Mouse (Mus musculus): ENCODE results near the gene Tmem165. TPM values are rescaled to one million over a fixed set of nuclear protein-coding genes. Genes with fewer than 3 reads are reported as not detected.

Gene Tmem165
- polyA plus RNA-seq, 1 experiment, result 17.8 TPM

DNA sequence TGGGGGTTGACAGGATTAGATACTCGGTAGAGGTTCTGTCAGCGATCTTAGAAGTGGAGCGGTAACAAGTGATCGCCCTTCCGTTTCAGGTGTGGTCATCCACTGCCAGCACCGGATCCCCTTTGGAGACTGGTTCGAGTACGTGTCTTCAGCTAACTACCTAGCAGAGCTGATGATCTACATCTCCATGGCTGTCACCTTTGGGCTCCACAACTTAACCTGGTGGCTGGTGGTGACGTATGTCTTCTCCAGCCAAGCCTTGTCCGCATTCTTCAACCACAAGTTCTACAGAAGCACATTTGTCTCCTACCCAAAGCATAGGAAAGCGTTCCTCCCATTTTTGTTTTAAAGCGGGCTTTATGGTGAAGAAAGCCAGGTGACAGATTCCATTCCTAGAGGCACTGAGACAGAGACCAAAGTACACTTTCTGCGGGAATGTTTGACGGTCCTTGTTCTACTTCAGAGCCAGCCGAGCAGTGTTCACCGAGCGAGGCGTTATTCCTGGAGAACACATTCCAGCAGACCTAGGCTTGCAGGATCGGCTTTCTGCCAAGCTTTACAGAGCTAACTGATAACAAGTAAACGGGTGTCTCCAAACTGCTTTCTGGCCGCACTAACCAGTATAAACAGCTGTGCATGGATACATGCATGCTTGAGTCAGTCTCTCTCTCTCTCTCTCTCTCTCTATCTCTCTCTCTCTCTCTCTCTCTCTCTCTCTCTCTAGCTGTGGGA, 29.1 kb upstream of the Tmem165 start:
- H3K4me3 ChIP-seq (ENCODE audit: insufficient read depth, low read depth, low read length), result no peak overlapping the region
- no peaks in the 10 kb centered on the region for H3K4me1 ChIP-seq (ENCODE audit: control insufficient read depth, insufficient read depth, insufficient read length, low read length)
- H3K27ac ChIP-seq (replicated peaks; ENCODE audit: low read depth, low read length), result no peak overlapping the region

DNA sequence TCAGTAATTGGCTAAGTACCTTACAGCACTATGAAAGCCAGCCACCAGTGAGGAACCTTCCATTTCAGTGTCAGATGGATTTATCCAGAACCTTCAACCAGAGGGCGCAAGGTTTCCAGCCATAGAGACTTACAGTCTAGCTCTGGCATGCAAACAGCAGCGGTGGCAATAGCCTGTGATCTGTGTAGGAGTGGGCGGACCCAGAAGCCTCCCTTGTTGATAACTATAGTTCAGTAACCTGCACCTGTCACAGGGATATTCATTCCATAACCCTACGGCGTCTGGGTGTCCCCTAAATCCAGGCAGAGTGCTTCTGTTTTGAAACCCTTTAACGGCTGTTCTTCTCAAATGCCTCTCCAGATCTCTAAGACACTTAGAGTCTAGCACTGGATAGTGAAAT, 24.1 kb upstream of the Tmem165 start:
- Histone ChIP-seq H3K4me3 (ENCODE audit: insufficient read depth, low read depth, low read length) (no peak overlapping the region), H3K4me1 (ENCODE audit: control insufficient read depth, insufficient read depth, insufficient read length, low read length) (no peaks in the 10 kb centered on the region), H3K27ac (replicated peaks; ENCODE audit: low read depth, low read length) (no peak overlapping the region)

DNA sequence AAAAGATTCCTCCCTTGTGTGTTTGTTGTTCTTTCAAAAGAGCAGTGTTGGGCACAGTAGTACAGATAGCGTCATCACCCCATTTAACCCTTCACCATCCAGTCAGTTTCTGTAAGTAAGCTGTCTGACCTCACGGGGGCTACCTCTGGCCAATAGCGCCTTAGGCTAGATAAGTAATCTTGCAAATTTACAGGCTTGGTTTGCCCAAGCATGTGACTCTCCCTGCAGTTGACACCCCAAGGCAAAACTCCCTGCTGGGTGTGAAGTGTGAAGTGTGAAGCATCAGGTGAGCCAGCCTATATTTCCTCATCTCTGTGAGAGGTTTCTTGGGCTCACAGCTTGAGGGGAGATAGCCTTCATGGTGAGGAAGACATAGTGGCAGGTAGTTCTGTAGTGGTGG, 23.6 kb upstream of the Tmem165 start:
- Histone ChIP-seq H3K4me1 (ENCODE audit: control insufficient read depth, insufficient read depth, insufficient read length, low read length) (no peaks in the 10 kb centered on the region), H3K4me3 (ENCODE audit: insufficient read depth, low read depth, low read length) (no peak overlapping the region), H3K27ac (replicated peaks; ENCODE audit: low read depth, low read length) (no peak overlapping the region)

DNA sequence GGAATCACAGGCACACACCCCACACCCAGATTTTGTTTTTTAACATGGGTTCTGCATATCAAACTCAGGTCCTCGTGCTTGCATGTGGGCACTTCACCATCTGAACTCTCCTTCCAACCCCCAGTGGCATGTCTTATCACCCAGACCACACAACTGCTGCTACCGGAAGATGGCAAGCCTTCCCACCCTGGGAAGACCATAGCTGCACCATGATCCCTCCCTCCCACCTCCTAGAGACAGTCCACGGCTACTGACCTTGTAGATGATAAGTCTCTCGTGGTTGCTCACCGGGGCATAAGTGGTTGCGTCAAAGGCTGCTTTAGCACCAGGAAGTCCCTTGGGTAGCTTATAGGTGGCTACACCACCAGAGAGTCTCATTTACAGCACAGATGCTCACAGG, 22.2 kb upstream of the Tmem165 start:
- no peaks in the 10 kb centered on the region for H3K4me1 ChIP-seq (ENCODE audit: control insufficient read depth, insufficient read depth, insufficient read length, low read length)
- no peak overlapping the region for H3K27ac ChIP-seq (replicated peaks; ENCODE audit: low read depth, low read length)
- no peak overlapping the region for H3K4me3 ChIP-seq (ENCODE audit: insufficient read depth, low read depth, low read length)

DNA sequence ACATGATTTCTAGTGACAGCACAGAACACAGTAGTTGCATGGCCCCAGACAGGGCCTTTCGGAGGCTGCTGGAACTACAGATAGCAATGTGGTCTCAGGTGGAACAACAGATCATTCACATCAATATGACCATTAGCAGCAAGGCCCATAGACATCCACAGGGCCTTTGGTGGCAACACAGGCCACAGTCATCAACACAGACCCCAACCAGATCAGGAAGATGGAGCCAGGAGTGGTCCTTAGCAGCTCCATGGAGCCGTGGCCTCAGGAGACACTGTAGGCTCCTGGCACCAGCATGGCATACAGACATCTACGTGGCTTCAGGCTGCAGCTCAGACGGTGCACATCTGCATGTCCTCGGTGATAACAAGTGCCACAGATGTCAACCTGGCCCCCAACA, 20.8 kb upstream of the Tmem165 start:
- Histone ChIP-seq H3K27ac (replicated peaks; ENCODE audit: low read depth, low read length) (no peak overlapping the region), H3K4me1 (ENCODE audit: control insufficient read depth, insufficient read depth, insufficient read length, low read length) (no peaks in the 10 kb centered on the region), H3K4me3 (ENCODE audit: insufficient read depth, low read depth, low read length) (no peak overlapping the region)

DNA sequence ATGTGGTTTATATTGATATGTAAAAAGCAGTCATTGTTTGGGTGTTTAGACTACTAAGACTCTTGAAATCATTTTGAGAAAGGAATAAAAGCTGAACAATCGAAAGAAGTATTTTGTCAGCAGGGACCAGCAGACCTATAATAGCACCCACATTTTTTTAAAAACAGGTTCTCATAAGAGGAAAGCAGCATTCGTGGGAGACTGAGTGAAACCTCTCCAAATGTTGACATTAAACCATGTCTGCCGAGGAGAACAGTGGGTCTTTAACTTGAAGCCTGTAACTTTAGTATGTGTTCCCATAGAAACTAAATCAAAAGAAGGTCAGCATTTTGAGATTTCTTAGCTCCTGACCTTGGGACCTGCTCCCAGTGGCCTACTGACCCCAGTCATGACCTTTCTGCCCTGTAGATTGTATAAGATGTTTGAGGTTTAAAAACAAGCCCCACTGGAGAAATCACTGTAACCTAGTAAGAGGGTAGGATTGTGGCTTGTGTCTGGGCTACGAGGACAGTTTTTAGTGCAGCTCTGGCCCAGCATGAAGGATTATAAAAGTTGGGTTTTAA, 19.8 kb upstream of the Tmem165 start:
- Histone ChIP-seq H3K27ac (replicated peaks; ENCODE audit: low read depth, low read length) (no peak overlapping the region), H3K4me3 (ENCODE audit: insufficient read depth, low read depth, low read length) (no peak overlapping the region), H3K4me1 (ENCODE audit: control insufficient read depth, insufficient read depth, insufficient read length, low read length) (no peaks in the 10 kb centered on the region)

GRCm38 (mm10) chr5:76164827-76165226, 18.9 kb upstream of the Tmem165 start:
- no peak overlapping the region for H3K27ac ChIP-seq (replicated peaks; ENCODE audit: low read depth, low read length)
- H3K4me3 ChIP-seq (ENCODE audit: insufficient read depth, low read depth, low read length), result no peak overlapping the region
- H3K4me1 ChIP-seq (ENCODE audit: control insufficient read depth, insufficient read depth, insufficient read length, low read length), result no peaks in the 10 kb centered on the region

- no peak overlapping the region for H3K27ac ChIP-seq (replicated peaks; ENCODE audit: low read depth, low read length)
- H3K4me1 ChIP-seq (ENCODE audit: control insufficient read depth, insufficient read depth, insufficient read length, low read length), result no peaks in the 10 kb centered on the region
- no peak overlapping the region for H3K4me3 ChIP-seq (ENCODE audit: insufficient read depth, low read depth, low read length)
These were observed 13.2 kb upstream of the Tmem165 start for GRCm38 (mm10) chr5:76170522-76170921.

GRCm38 (mm10) chr5:76171039-76171438, 12.6 kb upstream of the Tmem165 start:
- no peaks in the 10 kb centered on the region for H3K4me1 ChIP-seq (ENCODE audit: control insufficient read depth, insufficient read depth, insufficient read length, low read length)
- no peak overlapping the region for H3K27ac ChIP-seq (replicated peaks; ENCODE audit: low read depth, low read length)
- no peak overlapping the region for H3K4me3 ChIP-seq (ENCODE audit: insufficient read depth, low read depth, low read length)

GRCm38 (mm10) chr5:76175051-76175450, 8.6 kb upstream of the Tmem165 start:
- Histone ChIP-seq H3K4me3 (ENCODE audit: insufficient read depth, low read depth, low read length) (no peak overlapping the region), H3K4me1 (ENCODE audit: control insufficient read depth, insufficient read depth, insufficient read length, low read length) (no peaks in the 10 kb centered on the region), H3K27ac (replicated peaks; ENCODE audit: low read depth, low read length) (no peak overlapping the region)

DNA sequence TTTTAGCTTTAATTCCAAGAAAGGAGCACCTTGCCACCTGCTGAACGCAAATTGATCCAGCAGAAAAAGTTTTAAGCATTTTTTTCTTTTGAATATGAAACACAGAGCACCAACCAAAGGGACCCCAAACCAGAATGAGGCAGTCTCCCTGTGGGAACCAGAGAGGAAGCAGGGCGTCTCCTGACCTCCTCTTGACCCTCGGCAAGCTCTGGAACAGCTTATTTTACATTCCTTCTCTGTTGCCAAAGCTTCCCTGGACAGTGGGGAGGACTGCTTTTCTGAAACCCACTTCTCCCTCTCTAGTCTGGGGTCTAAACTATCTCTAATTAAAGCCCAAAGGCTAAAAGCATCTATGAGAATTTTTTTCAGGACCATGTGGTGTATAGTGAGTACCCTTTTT, 7.3 kb upstream of the Tmem165 start:
- Histone ChIP-seq H3K27ac (replicated peaks; ENCODE audit: low read depth, low read length) (no peak overlapping the region), H3K4me3 (ENCODE audit: insufficient read depth, low read depth, low read length) (no peak overlapping the region), H3K4me1 (ENCODE audit: control insufficient read depth, insufficient read depth, insufficient read length, low read length) (no peaks in the 10 kb centered on the region)

DNA sequence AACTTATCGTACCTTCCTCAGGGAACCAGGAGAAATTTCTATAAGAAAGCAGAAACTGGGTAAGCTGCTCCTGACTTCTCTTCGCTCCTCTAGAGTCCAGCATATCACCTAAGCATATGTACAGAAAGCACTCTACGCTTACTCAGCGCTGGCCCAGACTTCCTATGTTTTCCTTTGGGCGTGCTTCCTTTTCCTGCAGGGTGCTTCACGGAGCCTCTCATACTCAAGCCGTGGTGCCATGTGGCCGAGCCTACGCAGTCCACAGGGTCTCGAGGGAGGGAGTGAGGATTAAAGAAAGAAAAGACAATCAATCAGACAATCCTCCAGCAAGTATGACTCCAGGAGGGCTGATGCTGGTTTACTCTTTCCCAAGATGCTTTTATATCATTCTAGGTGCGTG, 6.8 kb upstream of the Tmem165 start:
- Histone ChIP-seq H3K4me3 (ENCODE audit: insufficient read depth, low read depth, low read length) (no peak overlapping the region), H3K4me1 (ENCODE audit: control insufficient read depth, insufficient read depth, insufficient read length, low read length) (no peaks in the 10 kb centered on the region), H3K27ac (replicated peaks; ENCODE audit: low read depth, low read length) (no peak overlapping the region)

DNA sequence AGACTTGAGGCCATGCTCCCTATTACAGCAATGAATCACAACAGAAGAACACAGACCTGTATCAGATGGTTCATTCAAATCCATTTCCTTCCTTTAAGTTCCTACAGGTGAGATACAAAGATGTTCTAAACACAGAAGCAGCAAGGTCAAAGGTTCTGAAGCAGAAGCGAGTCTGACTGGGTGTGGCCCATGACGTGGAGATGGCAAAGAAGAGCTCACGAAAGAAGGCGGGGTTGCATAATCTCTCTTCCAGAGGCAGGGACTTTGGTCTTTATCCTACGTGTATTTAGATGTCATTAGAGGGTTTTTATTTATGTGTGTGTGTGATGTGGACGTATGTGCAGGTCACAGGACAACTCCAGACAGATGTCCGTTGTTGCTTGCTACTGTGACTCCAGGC, 6.0 kb upstream of the Tmem165 start:
- Histone ChIP-seq H3K27ac (replicated peaks; ENCODE audit: low read depth, low read length) (no peak overlapping the region), H3K4me1 (ENCODE audit: control insufficient read depth, insufficient read depth, insufficient read length, low read length) (no peaks in the 10 kb centered on the region), H3K4me3 (ENCODE audit: insufficient read depth, low read depth, low read length) (no peak overlapping the region)

DNA sequence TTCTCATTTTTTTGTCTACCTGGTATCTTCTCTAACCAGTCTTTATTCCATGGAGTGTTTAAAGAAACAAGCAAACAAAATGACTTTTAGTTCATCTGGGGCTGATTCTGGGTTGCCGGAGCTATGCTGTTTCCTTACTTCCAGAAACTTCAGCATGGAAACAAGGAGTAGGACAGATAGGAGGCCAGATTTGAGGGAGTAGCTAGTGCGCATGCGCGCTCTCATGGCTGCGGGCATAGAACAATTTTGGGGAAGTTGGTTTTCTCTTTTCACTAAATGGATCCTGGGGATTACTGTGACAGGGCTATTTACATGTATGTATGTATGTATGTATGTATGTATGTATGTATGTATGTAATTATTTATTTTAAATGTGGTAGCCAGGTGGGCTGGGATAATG, 4.5 kb upstream of the Tmem165 start:
- no peak overlapping the region for H3K27ac ChIP-seq (replicated peaks; ENCODE audit: low read depth, low read length)
- H3K4me1 ChIP-seq (ENCODE audit: control insufficient read depth, insufficient read depth, insufficient read length, low read length), result no peaks in the 10 kb centered on the region

DNA sequence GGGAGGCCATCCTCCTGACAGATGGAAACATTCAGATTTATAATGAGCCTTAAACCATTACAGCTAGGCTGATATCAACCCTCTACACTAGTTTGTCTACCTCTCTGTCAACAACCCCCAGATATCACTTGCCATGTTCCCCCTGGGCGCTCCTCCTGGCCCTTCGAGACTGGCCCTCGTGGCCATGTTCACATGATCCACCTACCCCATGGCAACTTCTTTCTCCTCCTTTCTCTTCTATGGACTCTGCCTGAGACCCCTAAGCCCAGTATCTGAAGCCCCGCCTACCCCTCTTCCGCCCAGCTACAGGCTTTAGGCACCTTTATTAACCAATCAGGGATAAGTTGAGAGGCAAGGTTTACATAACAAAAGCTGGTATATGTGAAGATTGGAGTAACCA, 3.9 kb upstream of the Tmem165 start:
- Histone ChIP-seq H3K4me3 (ENCODE audit: insufficient read depth, low read depth, low read length) (no peak overlapping the region), H3K4me1 (ENCODE audit: control insufficient read depth, insufficient read depth, insufficient read length, low read length) (no peaks in the 10 kb centered on the region), H3K27ac (replicated peaks; ENCODE audit: low read depth, low read length) (no peak overlapping the region)

More for the DNA sequence above, 4.5 kb upstream of the Tmem165 start:
- H3K4me3 ChIP-seq (ENCODE audit: insufficient read depth, low read depth, low read length), result no peak overlapping the region

DNA sequence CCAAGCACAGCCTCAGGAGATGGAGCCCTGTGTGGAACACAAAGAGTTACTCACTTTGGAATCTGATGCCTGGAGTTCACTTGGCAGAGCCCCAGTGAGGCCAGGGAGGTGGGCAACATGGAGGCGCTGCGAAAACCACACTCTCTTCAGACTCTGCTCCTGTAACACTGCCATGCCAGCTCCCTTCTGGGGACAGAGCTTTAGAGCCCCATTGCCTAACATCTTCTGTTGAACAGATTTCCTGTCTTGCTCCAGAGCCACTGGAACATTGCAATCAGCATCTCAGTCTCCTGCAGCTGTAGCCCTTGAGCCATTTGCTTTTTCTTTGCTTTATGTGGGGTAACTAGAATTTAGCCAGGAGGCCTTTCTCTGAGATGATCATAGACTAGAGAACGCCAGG, 1.4 kb upstream of the Tmem165 start:
- H3K4me1 ChIP-seq (ENCODE audit: control insufficient read depth, insufficient read depth, insufficient read length, low read length), result no peaks in the 10 kb centered on the region
- H3K4me3 ChIP-seq (ENCODE audit: insufficient read depth, low read depth, low read length), result no peak overlapping the region
- no peak overlapping the region for H3K27ac ChIP-seq (replicated peaks; ENCODE audit: low read depth, low read length)
